Mouse (Mus musculus) midbrain, embryonic 14.5 days (tissue): ENCODE measurements around the gene Lrrc63. TPM values are rescaled to one million over a fixed set of nuclear protein-coding genes. Genes with fewer than 3 reads are reported as not detected.
A peak's percentile ranks its signal among the peaks of the same experiment; 100 is the strongest.

ENCODE experiments used
- ATAC-seq: fragments of 200-750 bp; cut with Nextera tagmentation; 2 replicates; pipeline ENCODE4 v1.8.0; 2017; ENCODE audit warnings: moderate number of reproducible peaks, moderate library complexity; ENCODE audit not compliant: low FRiP score, low TSS enrichment
- DNase-seq: peaks from one replicate; pipeline ENCODE4 v3.0.0-alpha.2; 2015
- H3K27ac ChIP-seq: fragments of 300-500 bp; sonication (generic); replicated peaks from 2 replicates; pipeline ENCODE4 v1.5.1; 2014; ENCODE audit warnings: mild to moderate bottlenecking, low read depth, low read length, moderate library complexity
- H3K27me3 ChIP-seq: fragments of 300-500 bp; sonication (generic); 2 replicates; pipeline ENCODE4 v1.6.1; 2014; ENCODE audit warnings: low read length, control low read depth, mixed read lengths; ENCODE audit not compliant: control insufficient read depth, insufficient read depth
- H3K36me3 ChIP-seq: fragments of 300-500 bp; sonication (generic); 2 replicates; pipeline ENCODE4 v1.6.1; 2014; ENCODE audit warnings: low read length, control low read depth; ENCODE audit not compliant: control insufficient read depth, insufficient read depth
- H3K4me1 ChIP-seq: fragments of 300-500 bp; sonication (generic); 2 replicates; pipeline ENCODE4 v1.6.1; 2014; ENCODE audit warnings: mild to moderate bottlenecking, antibody characterized with exemption, low read length, control low read depth; ENCODE audit not compliant: control insufficient read depth, insufficient read depth
- H3K4me2 ChIP-seq: fragments of 300-500 bp; sonication (generic); 2 replicates; pipeline ENCODE4 v1.6.1; 2014; ENCODE audit warnings: mild to moderate bottlenecking, low read length, moderate library complexity
- H3K4me3 ChIP-seq: fragments of 300-500 bp; sonication (generic); replicated peaks from 2 replicates; pipeline ENCODE4 v1.5.1; 2014; ENCODE audit warnings: low read depth, low read length
- H3K9ac ChIP-seq: fragments of 300-500 bp; sonication (generic); replicated peaks from 2 replicates; pipeline ENCODE4 v1.6.1; 2014; ENCODE audit warnings: mild to moderate bottlenecking, low read length, moderate library complexity
- H3K9me3 ChIP-seq: fragments of 300-500 bp; sonication (generic); 2 replicates; pipeline ENCODE4 v1.6.1; 2016; ENCODE audit warnings: low read length, control low read depth, mixed read lengths; ENCODE audit not compliant: control insufficient read depth
- whole genome bisulfite sequencing: fragments of 180-500 bp; shearing (Covaris S2); extraction: QIAGEN DNeasy Blood & Tissue Kit; methylation state at CpG from one replicate; pipeline ENCODE4 v1.1.7; 2014; 5-methylcytosine and 5-hydroxymethylcytosine counted together
- polyA plus RNA-seq: library from polyadenylated mRNA; unstranded; fragments of >200 nt; fragmentation: Nextera tagmentation; extraction: Ambion mirVana; gene quantifications from 2 replicates; pipeline ENCODE4 v1.2.1, GENCODE M21; 2014

The Lrrc63 gene
- polyA plus RNA-seq, 1 experiment from 2014 or later = not detected

DNA sequence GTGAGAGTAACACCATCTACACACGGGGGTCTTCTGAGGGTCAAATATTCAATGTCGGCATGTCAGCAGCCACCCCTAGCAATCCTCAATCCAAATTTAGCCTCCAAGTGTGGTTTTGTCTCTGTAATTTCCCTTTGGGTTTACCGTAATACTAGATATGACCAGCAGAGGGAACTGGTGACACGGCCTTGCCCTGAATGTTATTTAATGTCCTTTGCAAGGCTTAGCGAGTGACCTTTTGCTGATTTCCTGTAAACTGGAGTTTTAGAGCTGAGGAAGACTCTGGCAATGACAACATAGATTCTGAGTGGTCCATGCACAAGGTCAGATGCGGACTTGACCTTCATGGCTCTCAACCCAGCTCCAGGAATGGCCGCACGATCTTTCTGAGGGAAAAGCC lies 70.1 kb downstream of the Lrrc63 start:
- Histone ChIP-seq H3K36me3 (no peaks in the 10 kb centered on the region), H3K4me2 (no peak overlapping the region), H3K9me3 (no peaks in the 10 kb centered on the region), H3K4me1 (no peaks in the 10 kb centered on the region), H3K27ac (no peak overlapping the region), H3K27me3 (no peaks in the 10 kb centered on the region), H3K4me3 (no peak overlapping the region), H3K9ac (no peak overlapping the region)
- DNase-seq (peak; percentile 79), ATAC-seq (no peak; the same call in 1 of the 2 replicates)
- WGBS = 45% methylated on average over 8 of the region's 8 CpGs

GRCm38 (mm10) chr14:75056861-75057431 lies 73.7 kb downstream of the Lrrc63 start:
- Histone ChIP-seq H3K4me1 (no peaks in the 10 kb centered on the region), H3K27ac (no peak overlapping the region), H3K9me3 (no peaks in the 10 kb centered on the region), H3K4me2 (no peak overlapping the region), H3K4me3 (no peak overlapping the region), H3K27me3 (no peaks in the 10 kb centered on the region), H3K9ac (no peak overlapping the region), H3K36me3 (no peaks in the 10 kb centered on the region)
- DNase-seq (no peak), ATAC-seq (no peak)
- 85% methylated on average over 9 of the region's 9 CpGs for whole genome bisulfite sequencing

DNA sequence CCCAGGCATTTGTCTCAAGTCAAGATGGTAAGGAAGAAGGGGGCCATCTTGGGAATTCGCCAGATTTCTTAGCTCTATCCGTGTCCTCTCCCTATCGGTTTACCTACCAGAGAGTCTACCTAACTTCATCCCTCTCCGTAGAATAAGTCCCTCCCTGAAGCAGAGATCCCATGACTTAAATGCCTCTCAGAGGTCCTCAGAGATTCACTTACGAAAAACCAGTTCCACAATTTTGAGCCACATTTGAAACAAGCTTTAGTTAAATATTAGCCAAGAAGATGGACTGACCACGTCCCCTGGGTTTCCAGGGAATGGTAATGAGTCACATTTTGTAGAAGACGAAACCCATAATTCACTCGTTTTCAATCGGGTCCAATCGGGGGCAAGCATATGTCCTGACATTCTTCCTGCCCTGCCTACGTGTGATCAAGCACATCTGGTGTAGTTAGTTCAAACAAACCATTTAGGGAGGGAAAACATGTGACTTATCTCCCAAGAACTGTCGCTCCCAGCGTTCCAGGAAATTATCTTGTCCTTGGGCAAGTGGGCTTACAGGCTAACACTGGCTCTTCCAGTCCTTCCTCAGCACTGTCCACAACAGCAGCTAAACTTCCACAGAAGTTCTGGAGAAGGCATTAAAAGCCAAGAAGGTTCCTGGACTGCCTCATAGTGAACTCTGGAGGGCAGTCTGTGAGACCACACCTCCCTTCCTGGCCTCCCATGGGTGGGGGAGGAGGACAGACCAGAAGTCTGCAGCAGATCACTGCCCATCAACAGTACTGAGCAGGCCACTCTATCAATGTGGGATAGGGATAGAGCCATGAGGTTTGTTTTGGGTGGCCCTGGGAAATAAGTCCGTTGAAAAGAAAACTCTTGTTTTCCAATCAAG lies 76.0 kb downstream of the Lrrc63 start:
- no peak for DNase-seq
- ATAC-seq = no peak
- Histone ChIP-seq H3K4me1 (no peaks in the 10 kb centered on the region), H3K4me2 (no peak overlapping the region), H3K27me3 (no peaks in the 10 kb centered on the region), H3K9me3 (no peaks in the 10 kb centered on the region), H3K9ac (no peak overlapping the region), H3K36me3 (no peaks in the 10 kb centered on the region), H3K27ac (no peak overlapping the region), H3K4me3 (no peak overlapping the region)
- WGBS = 87% methylated on average over 14 of the region's 14 CpGs

GRCm38 (mm10) chr14:75052451-75052850 lies 78.2 kb downstream of the Lrrc63 start:
- no peak overlapping the region for H3K4me2 ChIP-seq
- no peaks in the 10 kb centered on the region for H3K9me3 ChIP-seq
- no peak overlapping the region for H3K4me3 ChIP-seq
- 63% methylated on average over 8 of the region's 8 CpGs for WGBS
- H3K27ac ChIP-seq = no peak overlapping the region
- ATAC-seq = no peak
- no peak overlapping the region for H3K9ac ChIP-seq
- no peaks in the 10 kb centered on the region for H3K36me3 ChIP-seq
- DNase-seq = peak; percentile 7
- H3K4me1 ChIP-seq = no peaks in the 10 kb centered on the region
- no peaks in the 10 kb centered on the region for H3K27me3 ChIP-seq

DNA sequence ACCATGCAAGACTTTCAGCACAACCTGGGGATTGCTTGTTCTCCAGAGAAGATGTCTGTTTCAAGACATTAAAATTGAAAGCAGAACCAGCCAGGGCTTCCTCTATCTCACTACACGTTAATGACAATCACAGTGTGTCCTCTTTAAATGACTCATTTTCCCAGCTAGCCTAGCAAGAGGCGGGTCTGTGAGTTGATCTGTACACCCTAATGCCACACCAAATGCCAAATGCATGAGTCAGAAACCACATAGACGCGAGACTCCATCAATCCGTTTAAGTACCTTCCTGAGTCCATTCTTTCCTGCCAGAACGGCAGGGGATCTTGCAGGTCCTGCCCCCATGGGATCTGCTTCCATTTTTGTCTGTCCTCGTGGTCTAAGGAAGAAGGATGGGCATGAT lies 85.5 kb downstream of the Lrrc63 start:
- Histone ChIP-seq H3K36me3 (no peaks in the 10 kb centered on the region), H3K27ac (no peak overlapping the region), H3K9ac (no peak overlapping the region), H3K4me3 (no peak overlapping the region), H3K9me3 (no peaks in the 10 kb centered on the region), H3K4me1 (no peaks in the 10 kb centered on the region), H3K4me2 (no peak overlapping the region), H3K27me3 (no peaks in the 10 kb centered on the region)
- ATAC-seq (no peak), DNase-seq (no peak)
- 82% methylated on average over 7 of the region's 7 CpGs for WGBS

DNA sequence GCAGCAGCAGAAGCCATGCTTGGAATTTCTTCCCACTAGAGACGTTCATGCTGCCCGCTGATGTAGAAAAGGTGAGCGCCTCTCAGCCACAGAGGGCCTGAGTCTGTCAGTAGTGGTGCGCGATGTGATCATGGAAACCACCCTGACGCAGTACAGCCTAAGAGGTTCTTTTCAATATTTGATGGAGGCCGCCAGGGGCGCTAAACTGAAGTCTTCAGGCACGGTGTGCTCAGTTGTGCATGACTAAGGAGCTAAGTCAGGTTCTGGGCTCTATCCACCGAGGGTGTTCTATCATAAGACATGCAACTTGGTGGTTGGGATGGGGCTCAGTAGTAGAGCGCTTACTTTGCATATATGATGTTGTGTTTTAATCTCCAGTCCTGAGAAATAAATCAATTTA lies 95.2 kb downstream of the Lrrc63 start:
- Histone ChIP-seq H3K4me3 (no peak overlapping the region), H3K9ac (no peak overlapping the region), H3K4me1 (no peaks in the 10 kb centered on the region), H3K9me3 (no peaks in the 10 kb centered on the region), H3K4me2 (no peak overlapping the region), H3K27ac (no peak overlapping the region), H3K27me3 (no peaks in the 10 kb centered on the region), H3K36me3 (no peaks in the 10 kb centered on the region)
- 64% methylated on average over 11 of the region's 11 CpGs for WGBS
- DNase-seq = peak; percentile 30
- no peak for ATAC-seq

Other genes with a start within 250 kb of the Lrrc63 start
- 14.3 and 19.4 TPM in 2 replicates for gene Lrch1, start 183.0 kb downstream of the Lrrc63 start, polyA plus RNA-seq
- 0.08 and 0.13 TPM in 2 replicates for gene Rubcnl, start 114.9 kb downstream of the Lrrc63 start, polyA plus RNA-seq
- 5.1 and 19.0 TPM in 2 replicates for gene Lcp1, start 220 bp upstream of the Lrrc63 start, polyA plus RNA-seq
- not detected in 2 replicates for gene Cpb2, start 111.4 kb upstream of the Lrrc63 start, polyA plus RNA-seq
- 34.5 and 40.1 TPM in 2 replicates for gene Zc3h13, start 153.5 kb upstream of the Lrrc63 start, polyA plus RNA-seq